Mouse (Mus musculus): ENCODE results near the gene Ttyh1. TPM values are rescaled to one million over a fixed set of nuclear protein-coding genes. Genes with fewer than 3 reads are reported as not detected.

The Ttyh1 gene
- total RNA-seq, 2 experiments from 2014 or later: 5.3 to 6.6 TPM

DNA sequence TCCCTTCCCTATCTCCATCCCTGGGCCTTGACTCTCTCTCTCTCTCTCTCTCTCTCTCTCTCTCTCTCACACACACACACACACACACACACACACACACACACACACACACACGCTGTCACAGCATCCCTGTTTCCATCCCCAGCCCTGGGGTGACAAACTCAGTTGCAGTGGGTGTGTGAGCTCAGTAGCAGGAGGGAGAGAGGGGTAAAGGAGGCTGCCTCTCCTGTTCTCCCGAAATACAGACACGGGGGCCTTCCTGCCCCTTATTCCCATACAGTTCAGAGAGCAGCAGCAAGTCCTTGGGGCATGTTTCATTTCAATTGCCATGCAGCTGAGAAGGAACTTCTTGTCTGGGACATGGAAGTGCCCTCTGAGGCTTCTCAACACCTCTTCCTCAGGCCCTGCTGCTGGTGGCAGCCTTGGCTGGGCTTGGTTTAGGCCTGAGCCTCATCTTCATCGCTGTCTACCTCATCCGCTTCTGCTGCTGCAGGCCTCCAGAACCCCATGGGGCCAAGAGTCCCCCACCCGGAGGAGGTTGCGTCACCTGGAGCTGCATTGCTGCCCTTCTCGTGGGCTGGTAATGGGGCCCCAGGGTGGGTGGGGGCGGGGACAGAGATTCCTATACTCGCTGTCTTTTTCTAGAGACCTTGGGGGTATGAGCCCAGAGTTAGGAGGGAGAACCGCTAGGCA is 3.0 kb downstream of the Ttyh1 start:
- no peak for DNase-seq (ENCODE audit: low spot score in 2 of 2)

DNA sequence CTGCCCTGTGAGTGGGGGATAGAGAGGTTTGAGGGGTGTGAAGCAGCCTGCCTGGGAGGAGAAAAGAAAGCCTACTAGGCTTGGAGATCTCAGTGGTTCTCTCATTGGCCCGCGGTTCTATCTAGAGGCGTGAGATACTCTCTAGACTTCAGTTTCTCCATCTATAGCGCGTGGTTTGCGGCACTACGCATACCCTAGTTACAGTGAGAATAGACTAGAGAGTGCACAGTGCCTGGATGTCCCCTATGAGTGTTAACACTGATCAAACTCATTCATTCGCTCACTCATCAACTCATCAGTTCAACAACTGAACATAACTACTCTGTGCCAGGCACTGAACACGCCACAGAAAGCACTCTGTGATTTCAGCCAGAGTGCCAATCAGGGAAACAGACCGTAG is 3.6 kb downstream of the Ttyh1 start:
- no peak for DNase-seq (ENCODE audit: low spot score in 2 of 2)

DNA sequence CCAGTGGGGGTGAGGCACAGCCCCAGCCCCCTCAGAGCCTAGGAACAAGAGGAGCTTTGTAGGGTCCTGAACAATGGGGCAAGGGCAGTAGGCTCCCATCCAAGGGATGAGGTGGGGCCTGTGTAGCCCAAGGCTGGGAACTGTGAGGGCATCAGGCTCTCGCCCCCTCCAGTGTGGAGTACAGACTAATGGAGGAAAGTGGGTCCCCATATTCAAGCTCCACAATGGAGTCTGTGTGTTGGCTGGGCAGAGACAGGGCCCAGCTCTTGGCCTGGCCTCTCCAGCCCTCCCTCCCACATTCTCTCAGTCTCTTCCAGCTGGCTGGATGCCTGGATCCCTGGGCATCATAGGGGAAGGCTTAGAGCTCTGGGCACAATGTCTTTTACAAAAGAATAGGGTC is 4.5 kb downstream of the Ttyh1 start:
- DNase-seq (ENCODE audit: low spot score in 2 of 2): peak in 1 of 2 experiments; percentile 55

DNA sequence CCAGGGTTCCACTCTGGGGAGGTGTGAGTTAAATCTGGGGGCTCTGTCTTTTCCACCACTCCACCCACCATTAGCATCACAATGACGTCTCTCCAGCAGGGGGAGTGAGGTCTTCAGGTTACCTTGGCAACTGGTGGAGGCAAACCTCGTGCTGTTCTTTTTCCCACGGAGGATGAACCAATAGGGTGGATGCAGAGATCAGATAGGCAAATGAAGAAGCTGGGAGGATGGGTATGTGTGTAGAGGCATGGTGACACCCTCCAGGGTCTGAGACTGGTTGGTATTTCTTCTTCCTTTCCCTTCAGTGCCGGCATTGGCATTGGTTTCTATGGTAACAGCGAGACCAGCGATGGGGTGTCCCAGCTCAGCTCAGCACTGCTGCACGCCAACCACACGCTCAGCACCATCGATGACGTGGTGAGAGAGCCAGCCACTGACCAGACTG is 5.1 kb downstream of the Ttyh1 start:
- DNase-seq (ENCODE audit: low spot score in 2 of 2): peak in 1 of 2 experiments; percentile 12

DNA sequence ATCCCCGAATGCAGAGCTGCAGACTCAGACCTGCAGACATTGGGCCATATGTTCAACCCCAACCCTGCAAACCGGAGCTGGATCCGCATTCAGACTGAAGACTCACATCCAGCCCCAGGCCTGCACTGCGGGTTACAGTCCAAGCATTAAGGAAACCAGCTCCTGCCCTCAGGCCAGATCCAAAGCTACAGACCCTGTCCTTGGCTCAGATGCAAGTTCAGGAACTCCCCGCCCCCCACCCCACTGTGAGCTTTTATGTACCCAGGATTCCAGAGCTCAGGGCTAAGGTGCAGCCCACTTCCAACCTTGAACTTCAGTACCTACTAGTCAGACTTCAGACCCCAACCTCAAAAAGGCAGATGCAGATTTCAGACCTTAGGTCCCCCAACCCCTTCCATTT is 5.6 kb downstream of the Ttyh1 start:
- peak in 1 of 2 experiments; percentile 8 for DNase-seq (ENCODE audit: low spot score in 2 of 2)

DNA sequence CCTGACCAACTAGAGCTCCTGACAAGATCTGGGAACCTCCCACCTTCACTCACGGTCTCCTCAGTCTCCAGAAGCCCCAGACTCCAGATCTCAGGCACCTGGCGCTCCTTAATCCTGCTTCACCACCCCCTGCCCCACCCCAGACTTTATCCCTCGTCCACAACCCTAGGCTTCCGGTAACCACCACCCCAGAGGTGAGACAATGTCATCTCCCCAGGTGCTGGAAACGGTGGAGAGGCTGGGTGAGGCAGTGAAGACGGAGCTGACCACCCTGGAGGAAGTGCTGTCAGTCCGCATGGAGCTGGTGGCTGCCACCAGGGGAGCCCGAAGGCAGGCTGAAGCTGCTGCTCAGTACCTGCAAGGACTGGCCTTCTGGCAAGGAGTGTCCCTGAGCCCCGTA is 6.1 kb downstream of the Ttyh1 start:
- DNase-seq (ENCODE audit: low spot score in 2 of 2): peak in 1 of 2 experiments; percentile 6

DNA sequence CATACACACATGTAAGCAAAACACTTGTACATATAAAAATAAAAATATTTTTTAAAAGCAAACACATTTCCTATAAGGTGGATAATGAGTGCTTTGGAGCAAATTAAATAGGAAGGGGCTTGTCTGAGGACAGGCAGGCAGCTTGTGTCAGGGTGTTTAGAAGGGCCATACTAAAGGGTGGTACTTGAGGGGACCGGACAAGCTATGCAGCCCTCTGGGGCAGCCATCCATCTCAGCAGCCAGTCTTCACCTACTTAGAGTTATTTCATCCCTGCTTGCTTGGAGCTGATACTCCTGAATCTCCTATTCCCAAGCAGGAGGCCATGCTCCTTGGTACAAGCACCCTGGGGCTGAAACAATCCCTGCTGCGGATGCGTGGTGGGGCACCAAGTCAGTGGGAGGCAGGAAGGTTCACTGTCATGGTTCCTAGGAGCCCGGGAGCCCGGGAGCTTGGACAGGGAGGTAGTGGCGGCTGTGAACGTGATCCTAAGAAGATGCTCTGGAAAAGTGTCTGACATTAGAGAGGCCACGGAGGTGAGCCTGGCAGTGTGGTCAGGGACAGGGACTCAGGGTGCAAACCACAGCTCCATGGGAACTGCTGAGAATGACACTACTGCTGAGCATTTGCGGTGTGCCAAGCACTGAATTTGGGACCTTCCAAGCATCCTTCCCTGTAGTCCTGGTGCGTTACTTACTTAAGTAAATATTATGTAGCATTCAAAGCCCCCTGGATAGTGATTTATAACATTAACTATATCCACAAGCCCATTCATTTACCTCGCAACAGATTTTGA is 8.0 kb downstream of the Ttyh1 start:
- no peak for DNase-seq (ENCODE audit: low spot score in 2 of 2)

DNA sequence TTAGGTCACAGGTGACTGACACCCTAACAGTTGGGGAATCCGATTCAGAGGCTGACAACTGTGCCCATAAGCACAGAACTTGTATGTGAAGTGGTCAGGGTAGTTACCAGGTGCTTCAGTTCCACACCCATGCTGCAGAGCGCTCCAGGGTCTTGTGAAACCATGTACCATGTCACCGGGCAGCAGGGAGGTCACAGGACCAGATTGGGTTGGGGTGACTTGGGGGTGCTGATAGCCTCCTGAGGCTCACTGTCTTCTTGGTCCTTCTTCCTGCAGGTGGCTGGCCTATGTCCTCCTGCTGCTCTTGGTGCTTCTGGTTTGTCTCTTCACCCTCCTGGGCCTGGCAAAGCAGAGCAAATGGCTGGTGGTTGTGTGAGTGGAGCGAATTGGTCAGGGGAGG is 8.7 kb downstream of the Ttyh1 start:
- DNase-seq (ENCODE audit: low spot score in 2 of 2): no peak

DNA sequence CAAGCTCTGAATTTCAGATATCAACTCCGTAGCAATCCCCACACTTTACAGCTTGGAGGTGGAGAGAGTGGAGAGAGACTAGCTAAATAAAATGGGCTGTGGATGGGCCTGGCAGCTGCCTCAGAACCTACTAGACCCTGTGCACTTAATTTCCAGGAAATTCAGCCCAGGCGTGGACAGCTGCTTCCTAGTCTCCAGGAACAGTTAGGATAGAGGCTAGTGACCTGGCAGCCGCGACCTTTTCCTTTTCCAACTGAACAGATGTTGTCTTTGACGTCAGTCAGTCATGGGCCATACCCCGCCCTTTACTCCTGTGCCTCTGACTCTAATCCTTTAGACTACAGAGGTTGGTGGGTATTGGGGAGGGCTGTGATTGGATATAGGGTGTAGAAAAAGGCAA is 9.7 kb downstream of the Ttyh1 start:
- DNase-seq (ENCODE audit: low spot score in 2 of 2): peak in 1 of 2 experiments; percentile 58

DNA sequence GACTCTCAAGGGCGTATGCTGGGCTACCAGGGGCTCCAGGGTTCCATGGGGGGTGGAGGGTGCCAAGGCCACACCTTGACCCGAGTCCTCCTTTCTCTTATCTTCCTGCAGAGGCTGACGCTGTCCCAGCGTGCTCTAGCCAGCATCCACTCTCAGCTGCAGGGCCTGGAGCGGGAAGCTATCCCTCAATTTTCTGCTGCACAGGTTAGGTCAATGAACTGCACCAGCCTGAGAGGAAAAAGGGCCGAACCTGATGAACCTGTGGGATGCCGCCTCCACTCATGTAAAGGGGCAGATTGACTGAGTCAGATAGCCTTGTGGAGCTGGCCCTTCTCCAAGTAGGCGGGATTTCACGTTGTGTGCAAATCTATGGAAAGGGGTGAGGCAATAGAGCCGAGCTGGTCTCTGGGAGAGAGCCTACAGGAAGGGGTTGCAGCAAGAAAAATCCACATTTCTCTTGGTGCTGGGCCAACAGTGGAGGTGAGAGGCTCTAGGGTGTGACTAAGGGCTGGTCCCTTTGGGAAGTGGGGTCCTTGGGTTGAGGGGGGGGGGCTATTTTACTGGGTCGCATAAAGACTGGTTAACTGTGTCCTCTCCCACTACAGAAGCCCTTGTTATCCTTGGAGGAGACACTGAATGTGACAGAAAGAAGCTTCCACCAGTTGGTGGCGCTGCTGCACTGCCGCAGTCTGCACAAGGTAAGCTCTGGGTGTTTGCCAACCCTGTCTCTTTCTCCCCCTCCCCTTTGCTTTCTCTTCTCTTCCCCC is 11.7 kb downstream of the Ttyh1 start:
- peak in 1 of 2 experiments; percentile 85 for DNase-seq (ENCODE audit: low spot score in 2 of 2)

DNA sequence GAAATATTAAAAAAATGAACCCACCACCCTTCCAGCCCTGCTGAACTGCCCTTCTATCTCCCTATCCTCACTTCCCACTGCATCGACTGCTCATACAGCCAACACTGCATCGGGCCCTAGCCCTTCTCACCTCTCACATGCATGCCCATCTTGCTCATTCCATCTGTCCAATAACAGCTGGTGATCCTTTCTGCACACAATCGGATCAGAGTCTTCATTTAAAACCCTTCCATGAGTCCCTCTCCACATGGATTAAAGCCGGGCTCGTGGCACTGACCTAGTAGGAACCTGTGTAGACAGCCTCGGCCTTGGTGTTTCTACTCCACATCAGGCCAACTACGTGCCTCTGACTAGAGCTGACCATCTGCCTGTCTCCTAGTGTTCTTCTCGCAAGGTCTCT is 12.8 kb downstream of the Ttyh1 start:
- DNase-seq (ENCODE audit: low spot score in 2 of 2): no peak

DNA sequence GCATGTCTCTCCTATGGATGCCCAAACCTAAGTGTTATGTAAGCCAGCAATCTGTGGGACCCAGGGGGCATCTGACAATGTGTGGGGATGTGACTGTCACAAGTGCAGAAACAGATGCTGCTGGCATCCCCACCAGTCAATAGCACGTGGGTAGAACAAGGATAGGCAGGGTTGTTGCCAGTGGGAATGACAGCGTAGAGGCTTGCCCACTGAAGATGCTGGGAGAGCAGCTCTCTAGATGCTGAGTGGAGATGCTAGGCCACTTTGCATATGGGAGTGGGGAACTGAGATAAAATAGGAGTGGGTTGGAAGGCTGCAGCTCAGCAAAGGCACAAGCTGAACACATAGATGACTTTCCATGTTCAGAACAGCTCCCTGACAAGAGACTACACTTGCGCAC is 13.4 kb downstream of the Ttyh1 start:
- no peak for DNase-seq (ENCODE audit: low spot score in 2 of 2)

DNA sequence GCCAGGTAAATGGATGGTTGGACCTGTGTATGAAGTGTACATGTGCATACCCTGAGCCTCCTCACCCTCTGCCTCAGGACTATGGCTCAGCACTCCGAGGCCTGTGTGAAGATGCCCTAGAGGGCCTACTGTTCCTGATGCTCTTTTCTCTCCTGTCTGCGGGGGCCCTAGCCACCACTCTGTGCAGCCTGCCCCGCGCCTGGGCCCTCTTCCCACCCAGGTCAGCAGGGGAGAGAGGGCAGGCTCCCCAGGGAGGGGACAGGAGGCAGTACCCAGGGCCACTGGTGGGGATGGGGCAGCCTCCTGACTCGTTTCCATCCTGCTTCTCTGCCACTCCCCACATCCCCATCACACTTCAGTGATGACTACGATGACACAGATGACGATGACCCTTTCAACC is 13.8 kb downstream of the Ttyh1 start:
- no peak for DNase-seq (ENCODE audit: low spot score in 2 of 2)

DNA sequence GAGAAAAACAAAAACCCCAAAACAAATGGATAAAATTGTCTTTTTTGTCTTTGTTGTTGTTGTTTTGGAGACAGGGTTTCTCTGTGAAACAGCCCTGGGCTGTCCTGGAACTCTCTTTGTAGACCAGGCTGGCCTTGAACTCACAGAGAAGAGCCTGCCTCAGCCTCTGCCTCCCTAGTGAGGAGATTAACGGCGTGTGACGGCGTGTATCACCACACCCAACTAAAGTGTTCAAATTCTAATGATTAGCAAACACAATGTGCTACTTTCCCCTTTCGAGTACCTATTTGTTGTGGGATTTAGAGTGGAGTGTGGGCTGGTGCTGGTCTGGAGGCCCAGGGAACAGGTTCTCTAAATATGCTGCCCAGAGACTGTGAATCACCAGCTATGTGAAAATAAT is 15.7 kb downstream of the Ttyh1 start:
- DNase-seq (ENCODE audit: low spot score in 2 of 2): no peak

DNA sequence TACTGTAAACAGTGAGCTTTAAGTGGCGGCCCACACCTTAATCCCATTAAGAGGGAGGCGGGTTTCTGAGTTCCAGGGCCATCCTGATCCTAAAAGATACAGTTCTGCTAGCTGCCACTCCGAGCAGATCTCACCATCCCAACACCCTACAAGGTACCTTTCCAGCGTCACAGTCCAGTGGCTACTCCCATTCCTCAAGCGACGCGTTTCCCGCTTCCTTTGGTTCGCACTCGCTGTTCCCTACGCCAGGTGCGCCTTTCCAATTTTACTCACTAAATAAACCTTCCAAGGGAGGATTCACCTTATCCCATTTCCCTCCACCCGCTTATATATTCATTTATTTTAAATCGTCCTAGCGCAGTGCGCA is 17.2 kb downstream of the Ttyh1 start:
- DNase-seq (ENCODE audit: low spot score in 2 of 2): no peak

DNA sequence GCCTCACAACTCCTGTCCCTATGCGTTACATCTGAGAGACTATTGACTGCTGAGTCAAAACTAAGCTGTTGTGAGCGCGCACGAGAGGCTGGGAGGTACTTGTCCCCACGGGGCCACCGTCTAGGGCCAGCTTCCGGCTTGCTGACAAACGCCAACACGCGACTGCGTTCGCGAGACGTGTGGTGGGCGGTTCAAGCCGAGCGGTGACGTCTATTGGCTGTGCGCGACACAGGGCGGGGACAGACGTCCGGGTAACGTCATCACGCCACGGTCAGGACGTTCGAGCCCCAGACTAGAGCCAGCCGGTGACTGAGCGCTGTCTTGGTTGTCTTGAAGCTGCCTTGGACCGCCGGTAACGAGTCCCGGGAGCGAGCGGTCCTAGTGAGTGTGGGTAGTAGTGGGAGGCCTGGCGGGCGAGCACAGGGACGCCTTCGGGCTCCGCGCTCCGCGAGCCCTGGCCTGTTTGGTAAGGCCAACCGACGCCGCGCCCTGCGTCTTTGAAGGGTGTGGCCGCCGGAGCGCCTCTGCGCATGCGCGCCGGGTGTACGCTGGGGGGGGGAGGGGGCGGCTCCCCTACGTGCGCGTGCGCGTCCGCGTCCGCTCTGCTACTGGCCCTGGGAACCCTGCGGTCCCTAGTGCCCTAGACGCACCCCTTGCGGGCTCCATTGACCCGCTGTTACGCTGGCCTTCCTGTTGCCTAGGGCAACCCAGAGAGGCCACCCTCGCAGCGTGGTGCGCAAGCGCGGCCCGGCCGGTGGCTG is 17.7 kb downstream of the Ttyh1 start, which contains the start of gene Leng8:
Gene Leng8, plus strand, starts transcription at position 269 of the 761 bp plus-strand sequence.
- peak; percentile 92 to 98 for DNase-seq (ENCODE audit: low spot score in 2 of 2)

DNA sequence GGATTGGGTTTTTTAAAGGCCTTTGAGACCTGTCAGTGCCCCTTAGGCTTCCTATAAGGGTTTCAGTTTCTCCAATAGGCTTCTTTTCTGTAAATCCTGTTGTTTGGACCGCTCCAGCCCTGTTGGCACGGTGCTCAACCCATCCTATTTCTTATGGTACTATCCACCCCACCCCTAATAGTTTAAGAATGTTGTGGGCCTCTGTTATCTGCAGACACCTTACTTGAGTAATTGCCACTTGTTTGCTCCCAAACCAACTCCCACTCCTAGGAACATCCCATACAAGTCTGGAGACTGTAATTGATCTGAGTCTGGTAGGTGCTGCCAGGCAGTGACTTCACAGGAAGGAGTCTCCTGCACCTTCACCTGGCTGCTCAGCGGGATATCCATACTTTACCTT is 18.5 kb downstream of the Ttyh1 start:
- DNase-seq (ENCODE audit: low spot score in 2 of 2): no peak

DNA sequence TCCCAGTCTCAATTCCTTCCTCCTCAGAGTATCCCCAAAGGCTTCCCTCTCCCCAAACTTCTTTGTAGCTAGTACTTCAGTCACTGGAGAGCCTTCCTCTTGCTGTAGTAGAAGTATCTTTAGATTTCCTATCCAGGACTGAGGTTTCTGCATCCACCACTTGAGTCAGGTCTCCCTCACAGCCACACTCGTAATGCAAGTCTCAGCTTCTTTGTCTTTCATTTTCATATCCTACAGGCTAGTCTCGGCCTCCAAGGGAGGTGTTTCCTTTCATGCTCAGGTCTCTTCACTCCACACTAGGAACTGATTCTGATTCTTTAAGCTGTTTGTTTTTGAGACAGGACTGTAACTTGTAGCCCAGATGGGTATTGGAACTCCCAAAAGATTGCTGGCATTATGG is 19.0 kb downstream of the Ttyh1 start:
- DNase-seq (ENCODE audit: low spot score in 2 of 2): no peak

DNA sequence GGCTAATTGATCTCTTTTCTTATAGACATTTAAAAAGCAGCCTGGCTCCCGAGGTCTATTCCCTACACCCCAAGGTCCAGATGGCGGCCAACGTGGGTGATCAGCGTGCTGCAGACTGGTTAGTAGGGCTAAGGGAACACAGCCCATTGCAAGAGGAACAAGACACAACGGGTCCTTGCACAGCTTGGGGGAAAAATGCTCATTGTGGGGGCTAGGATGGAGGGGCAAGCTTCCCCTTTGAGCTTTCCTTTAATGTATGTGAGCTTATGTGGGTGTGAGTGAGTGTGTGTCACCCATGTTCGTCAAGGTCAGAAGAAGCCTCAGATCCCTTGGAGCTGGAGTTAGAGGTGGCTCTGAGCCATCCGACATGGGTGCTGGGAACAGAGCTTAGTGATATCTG is 19.5 kb downstream of the Ttyh1 start:
- no peak for DNase-seq (ENCODE audit: low spot score in 2 of 2)

DNA sequence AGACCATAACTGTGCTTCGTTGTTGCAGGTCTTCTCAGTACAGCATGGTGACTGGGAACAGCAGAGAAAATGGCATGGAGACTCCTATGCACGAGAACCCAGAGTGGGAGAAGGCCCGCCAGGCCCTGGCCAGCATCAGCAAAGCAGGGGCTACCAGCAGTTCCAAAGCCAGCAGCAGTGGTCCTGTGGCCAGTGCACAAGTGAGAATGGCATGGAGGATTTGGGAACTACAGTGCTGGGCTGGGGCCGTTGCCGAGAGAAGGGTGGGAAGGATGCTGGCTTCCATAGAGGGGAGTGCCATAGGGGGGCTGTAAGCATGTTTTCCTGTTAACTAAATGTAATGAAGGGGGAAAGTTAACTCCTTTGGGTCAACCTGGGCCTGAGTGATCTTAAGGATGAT is 20.2 kb downstream of the Ttyh1 start:
- DNase-seq (ENCODE audit: low spot score in 2 of 2): no peak

DNA sequence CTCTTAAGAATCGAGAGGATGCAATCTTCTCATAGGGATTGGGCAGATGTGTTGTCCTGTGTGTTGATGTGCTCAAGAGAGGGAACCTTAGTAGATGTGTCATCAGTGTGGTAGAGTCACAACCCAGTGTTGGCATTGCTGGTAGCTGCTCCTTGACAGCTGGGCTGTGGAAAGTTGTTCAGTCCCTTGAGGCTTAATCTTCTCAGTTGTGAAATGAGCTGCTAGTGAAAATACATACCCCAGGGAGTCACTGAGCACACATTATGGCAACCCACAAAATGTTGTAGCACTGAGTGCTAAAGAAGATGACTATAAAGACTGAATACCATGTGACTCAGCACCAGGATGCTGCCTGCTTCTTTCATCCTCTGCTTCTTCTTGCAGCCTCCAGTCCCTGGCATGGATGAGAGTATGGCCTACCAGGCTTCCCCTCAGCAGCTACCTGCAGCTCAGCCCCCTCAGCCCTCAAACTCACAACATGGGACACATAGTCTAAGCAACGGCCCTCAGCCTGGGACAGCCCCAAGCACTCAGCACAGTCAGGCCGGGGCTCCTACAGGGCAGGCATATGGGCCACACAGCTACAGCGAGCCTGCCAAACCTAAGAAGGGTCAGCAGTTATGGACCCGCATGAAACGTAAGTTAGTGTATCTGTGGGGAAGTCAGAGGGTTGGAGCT is 22.6 kb downstream of the Ttyh1 start:
- no peak for DNase-seq (ENCODE audit: low spot score in 2 of 2)
